Mouse (Mus musculus) stomach, postnatal 0 days (tissue): Measurements from ENCODE around the gene Rap1gap2. TPM values are rescaled to one million over a fixed set of nuclear protein-coding genes. Genes with fewer than 3 reads are reported as not detected.

Source experiments
- ATAC-seq: fragments of 200-750 bp; cut with Nextera tagmentation; 2 replicates; pipeline ENCODE4 v1.8.0; 2017; ENCODE audit not compliant: low FRiP score, low TSS enrichment
- DNase-seq: peaks from one replicate; pipeline ENCODE4 v3.0.0-alpha.2; 2016; ENCODE audit warnings: low spot score
- H3K27ac ChIP-seq: fragments of 300-500 bp; sonication (generic); replicated peaks from 2 replicates; pipeline ENCODE4 v1.5.1; 2014; ENCODE audit warnings: mild to moderate bottlenecking, control low read depth
- H3K27me3 ChIP-seq: fragments of 300-500 bp; sonication (generic); 2 replicates; pipeline ENCODE4 v1.6.1; 2014; ENCODE audit warnings: low read length; ENCODE audit not compliant: control insufficient read depth, insufficient read depth
- H3K36me3 ChIP-seq: fragments of 300-500 bp; sonication (generic); 2 replicates; pipeline ENCODE4 v1.6.1; 2014; ENCODE audit warnings: low read length, mixed read lengths; ENCODE audit not compliant: control insufficient read depth, insufficient read depth
- H3K4me1 ChIP-seq: fragments of 300-500 bp; sonication (generic); replicated peaks from 2 replicates; pipeline ENCODE4 v1.6.1; 2014; ENCODE audit warnings: antibody characterized with exemption; ENCODE audit not compliant: control insufficient read depth, insufficient read depth
- H3K4me2 ChIP-seq: fragments of 300-500 bp; sonication (generic); replicated peaks from 2 replicates; pipeline ENCODE4 v1.6.1; 2014; ENCODE audit warnings: low read depth, mild to moderate bottlenecking, control low read depth, moderate library complexity
- H3K4me3 ChIP-seq: fragments of 300-500 bp; sonication (generic); 2 replicates; pipeline ENCODE4 v1.5.1; 2014; ENCODE audit warnings: low read depth, low read length, control low read depth
- H3K9ac ChIP-seq: fragments of 300-500 bp; sonication (generic); 2 replicates; pipeline ENCODE4 v1.6.1; 2014; ENCODE audit warnings: mild to moderate bottlenecking, low read length, control low read depth, mixed read lengths
- H3K9me3 ChIP-seq: fragments of 300-500 bp; sonication (generic); 2 replicates; pipeline ENCODE4 v1.6.1; 2016; ENCODE audit warnings: low read length; ENCODE audit not compliant: control insufficient read depth
- CTCF ChIP-seq: IDR thresholded peaks from 2 replicates; pipeline ENCODE4 v1.5.1; 2016; ENCODE audit warnings: antibody characterized with exemption, low read depth, mild to moderate bottlenecking, moderate library complexity
- EP300 ChIP-seq: optimal IDR thresholded peaks from 2 replicates; pipeline ENCODE3; 2016; ENCODE audit warnings: antibody characterized with exemption
- WGBS: fragments of 180-500 bp; shearing (Covaris S2); extraction: QIAGEN DNeasy Blood & Tissue Kit; methylation state at CpG from one replicate; pipeline ENCODE4 v1.1.7; 2014; 5-methylcytosine and 5-hydroxymethylcytosine counted together
- polyA plus RNA-seq: library from polyadenylated mRNA; unstranded; fragments of >200 nt; fragmentation: Nextera tagmentation; extraction: Ambion mirVana; gene quantifications from 2 replicates; pipeline ENCODE4 v1.2.1, GENCODE M21; 2015

The Rap1gap2 gene
- polyA plus RNA-seq, 1 experiment from 2014 or later: 7.6 TPM

- Histone ChIP-seq H3K4me1 (no peaks in the 10 kb centered on the region), H3K27me3 (no peaks in the 10 kb centered on the region; the same call in 1 of the 2 replicates), H3K4me2 (no peak overlapping the region), H3K4me3 (no peak overlapping the region), H3K9me3 (no peaks in the 10 kb centered on the region), H3K27ac (no peak overlapping the region), H3K9ac (no peak overlapping the region), H3K36me3 (no peaks in the 10 kb centered on the region)
- ATAC-seq (no peak), DNase-seq (peak; percentile 81)
- TF ChIP-seq EP300: no peak
- TF ChIP-seq CTCF: peak; percentile 87
- WGBS: 14% methylated on average over 22 of the region's 22 CpGs
Observed at GRCm38 (mm10) chr11:74371393-74372100, 239.2 kb downstream of the Rap1gap2 start.

- Histone ChIP-seq H3K36me3 (no peaks in the 10 kb centered on the region), H3K9ac (no peak within 1 kb of the TSS), H3K4me2 (no peak within 1 kb of the TSS), H3K4me3 (no peak within 1 kb of the TSS), H3K4me1 (no peaks in the 10 kb centered on the region), H3K27ac (no peak within 1 kb of the TSS), H3K27me3 (no peaks in the 10 kb centered on the region), H3K9me3 (no peaks in the 10 kb centered on the region)
- ATAC-seq (no peak), DNase-seq (no peak)
- WGBS: 69% methylated on average over 1 of the region's 1 CpGs
- TF ChIP-seq CTCF (no peak), EP300 (no peak)
Observed at GRCm38 (mm10) chr11:74361769-74362168, 248.9 kb downstream of the Rap1gap2 start, which contains the start of gene Olfr412. Gene Olfr412 (plus strand): TSS chr11:74362069.

GRCm38 (mm10) chr11:74352550-74352949, 258.2 kb downstream of the Rap1gap2 start, which contains the start of gene Olfr411:
Gene Olfr411 (minus strand): TSS chr11:74352650.
- no peak within 1 kb of the TSS for H3K4me3 ChIP-seq
- no peak within 1 kb of the TSS for H3K4me2 ChIP-seq
- no peak for DNase-seq
- TF ChIP-seq CTCF (no peak), EP300 (no peak)
- H3K9ac ChIP-seq: no peak within 1 kb of the TSS
- ATAC-seq: no peak
- H3K27me3 ChIP-seq: no peaks in the 10 kb centered on the region
- no peaks in the 10 kb centered on the region for H3K9me3 ChIP-seq
- H3K4me1 ChIP-seq: no peaks in the 10 kb centered on the region
- no peak within 1 kb of the TSS for H3K27ac ChIP-seq
- 83% methylated on average over 3 of the region's 3 CpGs for WGBS
- no peaks in the 10 kb centered on the region for H3K36me3 ChIP-seq

- H3K9ac ChIP-seq: no peak within 1 kb of the TSS
- no peaks in the 10 kb centered on the region for H3K9me3 ChIP-seq
- H3K36me3 ChIP-seq: no peaks in the 10 kb centered on the region
Observed at GRCm38 (mm10) chr11:74337931-74338330, 272.8 kb downstream of the Rap1gap2 start, which contains the start of gene Olfr410. Gene Olfr410 (minus strand): TSS chr11:74338031.

More at GRCm38 (mm10) chr11:74337931-74338330, 272.8 kb downstream of the Rap1gap2 start, which contains the start of gene Olfr410:
- ATAC-seq (no peak), DNase-seq (no peak)
- H3K4me3 ChIP-seq: no peak within 1 kb of the TSS
- H3K4me1 ChIP-seq: no peaks in the 10 kb centered on the region
- no peak within 1 kb of the TSS for H3K27ac ChIP-seq
- no peak within 1 kb of the TSS for H3K4me2 ChIP-seq
- TF ChIP-seq CTCF: no peak
- TF ChIP-seq EP300: no peak
- 73% methylated on average over 6 of the region's 6 CpGs for whole genome bisulfite sequencing
- H3K27me3 ChIP-seq: no peaks in the 10 kb centered on the region

Other genes starting within 250 kb of the Rap1gap2 start
- not detected in 2 replicates for gene Olfr412, start 248.8 kb downstream of the Rap1gap2 start, polyA plus RNA-seq
- gene Ccdc92b, start 8.7 kb upstream of the Rap1gap2 start, polyA plus RNA-seq: 0.55 and 0.62 TPM in 2 replicates
- 17.8 and 19.9 TPM in 2 replicates for gene Cluh, start 38.6 kb upstream of the Rap1gap2 start, polyA plus RNA-seq
- gene Pafah1b1, start 113.8 kb upstream of the Rap1gap2 start, polyA plus RNA-seq: 47.5 and 51.7 TPM in 2 replicates
- gene Mettl16, start 159.9 kb upstream of the Rap1gap2 start, polyA plus RNA-seq: 13.4 and 13.9 TPM in 2 replicates
- 2.5 and 2.6 TPM in 2 replicates for gene Mnt, start 220.0 kb upstream of the Rap1gap2 start, polyA plus RNA-seq